Mouse (Mus musculus): ENCODE measurements at regions not wholly inside any gene's neighbourhood (a gene's known extent, or its start where the extent isn't known, plus 50 kb on each side); places are given as distances from the start of the nearest gene placed in this dataset.

- TF ChIP-seq CTCF (IDR thresholded peaks at IDR 0.05): no peak
- TF ChIP-seq EP300 (IDR thresholded peaks at IDR 0.05; ENCODE audit: insufficient read depth, low read depth, low read length): no peak
These were observed 215.0 kb upstream of the Sdk2 start for GRCm38 (mm10) chr11:114281846-114282245.

Data from heart, adult 2 months (tissue).